ENCODE assay signal across 8 mouse cellular contexts in the genomic region with DNA sequence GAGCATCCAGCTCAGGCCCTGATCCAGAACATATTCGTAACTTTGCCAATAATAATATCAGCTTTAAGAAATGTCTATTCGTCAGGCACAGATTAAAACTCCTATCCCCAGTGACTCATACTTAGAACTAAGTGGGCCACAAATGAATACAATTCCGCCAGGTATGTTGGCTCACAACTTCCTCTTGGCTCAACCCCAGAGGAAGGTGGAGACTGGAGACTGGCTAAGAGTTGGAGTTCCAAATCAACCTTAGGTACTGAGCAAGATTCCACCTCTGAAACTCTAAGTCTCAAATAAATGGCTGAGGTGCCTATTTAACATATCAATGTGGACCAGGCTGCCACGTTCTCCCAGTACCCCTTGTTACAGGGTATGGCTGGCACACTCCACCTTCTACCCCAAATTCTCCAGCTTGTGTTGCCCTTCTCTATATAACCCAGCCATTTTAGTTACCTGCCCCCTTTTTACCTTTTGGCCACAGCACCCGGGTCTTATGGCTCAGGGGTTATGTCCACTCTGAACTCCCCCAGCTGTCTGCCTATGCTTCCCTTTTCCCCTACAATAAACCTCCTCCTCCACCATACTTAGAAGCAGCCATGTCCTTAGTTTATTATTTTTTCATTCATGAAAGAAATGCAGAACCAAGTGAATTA. TPM values are rescaled to one million over a fixed set of nuclear protein-coding genes. Genes with fewer than 3 reads are reported as not detected.
DNase-seq lines count a peak whose midpoint lies in the region; ATAC-seq lines count a peak whose summit lies in the region.

No protein-coding gene starts in this region.

- peaks cover 11% of the 10 kb centered on the region for H3K4me1 ChIP-seq in erythroblast, embryonic 14.5 days (ENCODE audit: control insufficient read depth)
- H3K4me1 ChIP-seq in hindbrain, embryonic 15.5 days (replicated peaks) = peaks cover 8% of the 10 kb centered on the region
- H3K4me1 ChIP-seq in lung, embryonic 16.5 days (replicated peaks; ENCODE audit: control insufficient read depth, insufficient read depth, low read length) = peaks cover 4% of the 10 kb centered on the region; the same call in 1 of the 2 replicates

- no peaks in the 10 kb centered on the region for H3K27me3 ChIP-seq in erythroblast, embryonic 14.5 days (ENCODE audit: control insufficient read depth)
- 0 out of 2 replicates have a peak, but pooled peaks cover 3% of the 10 kb centered on the region for H3K27me3 ChIP-seq in hindbrain, embryonic 15.5 days
- H3K27me3 ChIP-seq in lung, embryonic 16.5 days (ENCODE audit: control insufficient read depth, insufficient read depth, low read depth, low read length) = no peaks in the 10 kb centered on the region

- H3K9me3 ChIP-seq in erythroblast, embryonic 14.5 days (ENCODE audit: control insufficient read depth, low read length) = no peaks in the 10 kb centered on the region
- H3K9me3 ChIP-seq in hindbrain, embryonic 15.5 days = 0 out of 2 replicates have a peak, but pooled peaks cover 4% of the 10 kb centered on the region
- no peaks in the 10 kb centered on the region; the same call in 1 of the 2 replicates for H3K9me3 ChIP-seq in lung, embryonic 16.5 days (ENCODE audit: control insufficient read depth, low read length)

- peak overlapping the region; percentile 88 for H3K27ac ChIP-seq in hindbrain, embryonic 15.5 days (replicated peaks)
- H3K27ac ChIP-seq in lung, embryonic 16.5 days (ENCODE audit: low read length) = peak overlapping the region; percentile 7; the same call in 1 of the 2 replicates

- peak overlapping the region; percentile 54 for H3K4me2 ChIP-seq in hindbrain, embryonic 15.5 days
- peak overlapping the region; percentile 61 for H3K4me2 ChIP-seq in lung, embryonic 16.5 days (ENCODE audit: low read depth, low read length)

- H3K4me3 ChIP-seq in erythroblast, embryonic 14.5 days (replicated peaks) = peak overlapping the region; percentile 74
- peak overlapping the region; percentile 49 for H3K4me3 ChIP-seq in hindbrain, embryonic 15.5 days
- H3K4me3 ChIP-seq in lung, embryonic 16.5 days (ENCODE audit: low read length) = peak overlapping the region; percentile 64

- intact Hi-C loops in gastrocnemius, postnatal 36 days (cut with DNase I) = no loop called here

- peak overlapping the region; percentile 32 for H3K9ac ChIP-seq in hindbrain, embryonic 15.5 days
- H3K9ac ChIP-seq in lung, embryonic 16.5 days (ENCODE audit: low read length) = peak overlapping the region; percentile 50

- DNase-seq in A20 (ENCODE audit: low read depth, low spot score) = peak; percentile 44
- no peak for DNase-seq in gastrocnemius, postnatal 36 days
- no peak for DNase-seq in adrenal gland, postnatal 25 days

- no peak for ATAC-seq in erythroblast, adult 5-6 weeks (replicated peaks; ENCODE audit: low FRiP score, poor library complexity, severe bottlenecking)
- 0 out of 2 replicates have a peak, but pooled peaks have one; percentile 3 for ATAC-seq in common myeloid progenitor, adult 5-6 weeks (replicated peaks; ENCODE audit: low read depth, poor library complexity, severe bottlenecking)
- ATAC-seq in hindbrain, embryonic 15.5 days (ENCODE audit: low FRiP score, low read depth) = peak; percentile 27; the same call in 1 of the 2 replicates
- no peak for ATAC-seq in lung, embryonic 16.5 days (ENCODE audit: low read depth)

- 64% methylated on average over 5 of the region's 5 CpGs for WGBS in hindbrain, embryonic 15.5 days
- WGBS in lung, embryonic 16.5 days = 60% methylated on average over 5 of the region's 5 CpGs

- H3K36me3 ChIP-seq in erythroblast, embryonic 14.5 days (ENCODE audit: control insufficient read depth) = peaks cover 10% of the 10 kb centered on the region
- peaks cover 18% of the 10 kb centered on the region for H3K36me3 ChIP-seq in hindbrain, embryonic 15.5 days
- H3K36me3 ChIP-seq in lung, embryonic 16.5 days (ENCODE audit: control insufficient read depth, insufficient read depth, low read length) = peaks cover 18% of the 10 kb centered on the region

RNA-seq across cellular contexts. Expression of a gene that starts 0.5 kb away (rescaled TPM):
- 0.02 and 0.08 TPM in 2 replicates for polyA plus RNA-seq in erythroblast, embryonic 14.5 days (2012)
- total RNA-seq in erythroblast, adult 5-6 weeks (2015; ENCODE audit: low replicate concordance) = 2.5 and 4.4 TPM in 2 replicates
- 4.3 and 4.9 TPM in 2 replicates for total RNA-seq in erythroblast, adult 5-6 weeks (2017; ENCODE audit: low replicate concordance)
- total RNA-seq in common myeloid progenitor, adult 5-6 weeks (2017) = 7.0 and 19.9 TPM in 2 replicates
- polyA plus RNA-seq in hindbrain, embryonic 15.5 days (2015; fragmentation: Nextera tagmentation; extraction: Ambion mirVana) = 22.0 and 22.5 TPM in 2 replicates
- 19.2 and 20.1 TPM in 2 replicates for polyA plus RNA-seq in lung, embryonic 16.5 days (2015; fragmentation: Nextera tagmentation; extraction: Ambion mirVana)
- total RNA-seq in gastrocnemius, postnatal 36 days (2021) = 1 to 10 TPM; 4.6 to 7.6 TPM
- 11.6 and 13.0 TPM in 2 replicates for total RNA-seq in adrenal gland, postnatal 25 days (2021)

RNA-seq across cellular contexts. Expression of a gene that starts 17.5 kb away (rescaled TPM):
- polyA plus RNA-seq in erythroblast, embryonic 14.5 days (2012) = not detected in 2 replicates
- total RNA-seq in erythroblast, adult 5-6 weeks (2015; ENCODE audit: low replicate concordance) = not detected in 2 replicates
- total RNA-seq in erythroblast, adult 5-6 weeks (2017; ENCODE audit: low replicate concordance) = not detected in 2 replicates
- not detected in 2 replicates for total RNA-seq in common myeloid progenitor, adult 5-6 weeks (2017)
- not detected in 2 replicates for polyA plus RNA-seq in hindbrain, embryonic 15.5 days (2015; fragmentation: Nextera tagmentation; extraction: Ambion mirVana)
- not detected in 2 replicates for polyA plus RNA-seq in lung, embryonic 16.5 days (2015; fragmentation: Nextera tagmentation; extraction: Ambion mirVana)
- not detected for total RNA-seq in gastrocnemius, postnatal 36 days (2021)
- total RNA-seq in adrenal gland, postnatal 25 days (2021) = not detected in 2 replicates

RNA-seq across cellular contexts. Expression of a gene that starts 38.4 kb away (rescaled TPM):
- not detected in 2 replicates for polyA plus RNA-seq in erythroblast, embryonic 14.5 days (2012)
- not detected in 2 replicates for total RNA-seq in erythroblast, adult 5-6 weeks (2015; ENCODE audit: low replicate concordance)
- total RNA-seq in erythroblast, adult 5-6 weeks (2017; ENCODE audit: low replicate concordance) = not detected in 2 replicates
- total RNA-seq in common myeloid progenitor, adult 5-6 weeks (2017) = not detected in 2 replicates
- polyA plus RNA-seq in hindbrain, embryonic 15.5 days (2015; fragmentation: Nextera tagmentation; extraction: Ambion mirVana) = not detected in 2 replicates
- not detected in 2 replicates for polyA plus RNA-seq in lung, embryonic 16.5 days (2015; fragmentation: Nextera tagmentation; extraction: Ambion mirVana)
- total RNA-seq in gastrocnemius, postnatal 36 days (2021) = not detected
- total RNA-seq in adrenal gland, postnatal 25 days (2021) = not detected in 2 replicates

Comparison
In these comparisons a context has a peak if more than half of its experiments do, and no peak if none do; other contexts are left out.
1. ATAC-seq: peak in common myeloid progenitor, adult 5-6 weeks (single experiment) and hindbrain, embryonic 15.5 days (single experiment); none in erythroblast, adult 5-6 weeks (single experiment) and lung, embryonic 16.5 days (single experiment).
2. Peak in every context shown above with its lines, with median percentiles within 50 percentile points of each other: H3K4me3 ChIP-seq.